Mouse (Mus musculus) stomach, embryonic 14.5 days (tissue): Measurements from ENCODE around the gene Fam216b. TPM values are rescaled to one million over a fixed set of nuclear protein-coding genes. Genes with fewer than 3 reads are reported as not detected.

Experiments used
- ATAC-seq: fragments of 200-750 bp; cut with Nextera tagmentation; 2 replicates; pipeline ENCODE4 v1.8.0; 2017; ENCODE audit warnings: low read depth, moderate TSS enrichment; ENCODE audit not compliant: insufficient number of reproducible peaks, insufficient read depth, low FRiP score
- H3K27ac ChIP-seq: fragments of 300-500 bp; sonication (generic); 2 replicates; pipeline ENCODE4 v1.5.1; 2014; ENCODE audit warnings: mild to moderate bottlenecking, low read length, moderate library complexity, mixed read lengths
- H3K27me3 ChIP-seq: fragments of 300-500 bp; sonication (generic); 2 replicates; pipeline ENCODE4 v1.6.1; 2014; ENCODE audit warnings: low read length, control low read depth, mixed read lengths; ENCODE audit not compliant: control insufficient read depth, insufficient read depth
- H3K36me3 ChIP-seq: fragments of 300-500 bp; sonication (generic); 2 replicates; pipeline ENCODE4 v1.6.1; 2014; ENCODE audit warnings: mild to moderate bottlenecking, control low read depth, low read length, moderate library complexity, mixed read lengths; ENCODE audit not compliant: control insufficient read depth, insufficient read depth
- H3K4me1 ChIP-seq: fragments of 300-500 bp; sonication (generic); 2 replicates; pipeline ENCODE4 v1.6.1; 2014; ENCODE audit warnings: low read length, control low read depth, mixed read lengths; ENCODE audit not compliant: control insufficient read depth, insufficient read depth
- H3K4me2 ChIP-seq: fragments of 300-500 bp; sonication (generic); replicated peaks from 2 replicates; pipeline ENCODE4 v1.6.1; 2014; ENCODE audit warnings: low read depth, low read length, control low read depth
- H3K4me3 ChIP-seq: fragments of 300-500 bp; sonication (generic); 2 replicates; pipeline ENCODE4 v1.5.1; 2014; ENCODE audit warnings: low read depth, low read length, control low read depth
- H3K9ac ChIP-seq: fragments of 300-500 bp; sonication (generic); replicated peaks from 2 replicates; pipeline ENCODE4 v1.6.1; 2014; ENCODE audit warnings: low read depth, mild to moderate bottlenecking, control low read depth, low read length, moderate library complexity, mixed read lengths
- H3K9me3 ChIP-seq: fragments of 300-500 bp; sonication (generic); 2 replicates; pipeline ENCODE4 v1.6.1; 2016; ENCODE audit warnings: low read depth, low read length, control low read depth; ENCODE audit not compliant: control insufficient read depth
- WGBS: fragments of 180-500 bp; shearing (Covaris S2); extraction: QIAGEN DNeasy Blood & Tissue Kit; methylation state at CpG from one replicate; pipeline ENCODE4 v1.1.7; 2014; 5-methylcytosine and 5-hydroxymethylcytosine counted together
- polyA plus RNA-seq: library from polyadenylated mRNA; unstranded; fragments of >200 nt; fragmentation: Nextera tagmentation; extraction: Ambion mirVana; gene quantifications from 2 replicates; pipeline ENCODE4 v1.2.1, GENCODE M21; 2014

The Fam216b gene
- polyA plus RNA-seq, 1 experiment from 2014 or later = not detected

DNA sequence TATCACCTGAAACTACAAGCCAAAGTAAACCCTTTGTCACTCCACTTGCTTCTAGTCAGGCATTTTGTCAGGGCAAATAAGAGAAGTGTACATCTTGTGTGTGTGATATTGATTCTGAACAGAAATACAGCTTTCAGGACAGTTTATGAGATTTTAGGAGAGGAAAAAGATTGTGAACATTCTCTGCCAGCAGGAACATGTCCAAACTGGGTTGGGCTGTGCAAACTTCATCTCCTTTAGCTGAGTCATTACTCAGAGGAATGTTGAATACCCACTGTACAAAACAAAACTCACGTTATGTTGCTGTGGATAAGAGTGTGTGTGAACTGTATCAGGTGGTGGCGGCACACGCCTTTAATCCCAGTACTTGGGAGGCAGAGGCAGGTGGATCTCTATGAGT is 22.1 kb upstream of the Fam216b start:
- Histone ChIP-seq H3K4me1 (no peaks in the 10 kb centered on the region), H3K9me3 (0 out of 2 replicates have a peak, but pooled peaks cover 3% of the 10 kb centered on the region), H3K4me3 (no peak overlapping the region), H3K4me2 (no peak overlapping the region), H3K9ac (no peak overlapping the region), H3K27me3 (no peaks in the 10 kb centered on the region), H3K27ac (no peak overlapping the region), H3K36me3 (no peaks in the 10 kb centered on the region)
- WGBS = 68% methylated on average over 3 of the region's 3 CpGs
- no peak for ATAC-seq

DNA sequence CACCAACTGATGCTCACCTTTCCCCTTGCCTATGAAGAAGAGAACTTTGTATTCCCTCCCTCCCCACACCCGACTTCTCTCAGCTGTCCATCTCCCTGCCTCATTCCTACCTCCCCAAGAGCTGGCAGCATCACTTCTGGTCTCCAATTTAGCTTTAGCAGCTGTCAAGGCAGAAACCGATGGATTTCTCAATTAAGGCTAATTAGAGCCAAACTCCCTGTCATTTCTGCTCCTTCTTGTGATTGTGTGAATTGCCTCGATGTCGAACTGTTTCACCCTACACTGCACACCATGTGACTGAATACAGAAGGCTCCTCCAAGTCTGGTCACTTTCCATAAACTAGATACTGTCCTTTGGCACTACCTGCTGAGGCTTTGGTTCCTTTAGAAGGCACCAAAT is 20.6 kb upstream of the Fam216b start:
- Histone ChIP-seq H3K9me3 (no peaks in the 10 kb centered on the region), H3K9ac (no peak overlapping the region), H3K4me1 (no peaks in the 10 kb centered on the region), H3K36me3 (no peaks in the 10 kb centered on the region), H3K4me2 (no peak overlapping the region), H3K4me3 (no peak overlapping the region), H3K27ac (no peak overlapping the region), H3K27me3 (no peaks in the 10 kb centered on the region)
- no peak for ATAC-seq
- WGBS = 72% methylated on average over 4 of the region's 4 CpGs

DNA sequence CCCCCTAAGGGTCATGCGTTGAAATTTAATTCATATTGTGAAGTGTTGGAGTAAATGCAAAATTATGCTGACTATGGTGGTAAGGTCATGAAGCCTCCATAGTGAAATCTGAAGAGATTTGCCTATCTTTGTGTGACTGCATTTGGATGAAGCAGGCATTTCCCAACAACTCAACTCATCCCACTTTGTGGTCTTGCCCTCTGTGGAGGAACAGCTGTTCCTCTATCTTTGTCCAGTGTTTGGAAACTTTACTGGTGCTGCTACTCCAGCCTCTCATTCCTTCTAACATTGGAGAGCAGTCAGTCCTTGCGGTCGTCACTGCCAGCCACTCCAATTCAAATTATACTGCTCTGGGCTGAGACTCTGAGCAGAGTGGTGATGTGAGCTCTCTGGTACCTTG is 19.6 kb upstream of the Fam216b start:
- Histone ChIP-seq H3K27ac (no peak overlapping the region), H3K4me3 (no peak overlapping the region), H3K9ac (no peak overlapping the region), H3K36me3 (no peaks in the 10 kb centered on the region), H3K9me3 (no peaks in the 10 kb centered on the region), H3K27me3 (no peaks in the 10 kb centered on the region), H3K4me1 (no peaks in the 10 kb centered on the region), H3K4me2 (no peak overlapping the region)
- no peak for ATAC-seq
- 83% methylated on average over 3 of the region's 3 CpGs for WGBS

DNA sequence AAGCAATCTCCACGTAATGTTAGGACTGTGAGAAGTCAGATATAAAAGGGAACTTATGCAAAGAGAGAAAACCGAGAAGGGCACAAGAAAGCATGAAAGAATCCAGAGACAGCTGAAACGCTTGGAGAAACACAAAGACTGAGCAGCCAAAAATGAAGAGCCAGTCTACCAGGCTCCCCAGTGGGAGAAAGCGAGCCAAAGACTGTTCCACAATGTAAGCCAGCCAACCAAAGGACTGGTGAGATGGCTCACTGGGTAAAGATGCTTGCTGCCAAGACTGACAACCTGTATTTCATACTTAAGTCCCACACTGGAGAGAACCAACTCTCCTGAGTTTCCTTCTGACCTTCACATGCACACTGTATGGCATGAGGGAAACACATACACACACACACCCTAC is 784 bp upstream of the Fam216b start:
- Histone ChIP-seq H3K9ac (no peak overlapping the region), H3K9me3 (no peaks in the 10 kb centered on the region), H3K4me3 (no peak overlapping the region), H3K27ac (no peak overlapping the region), H3K27me3 (no peaks in the 10 kb centered on the region), H3K36me3 (no peaks in the 10 kb centered on the region), H3K4me1 (no peaks in the 10 kb centered on the region), H3K4me2 (no peak overlapping the region)
- ATAC-seq = no peak
- WGBS = 78% methylated on average over 4 of the region's 4 CpGs

DNA sequence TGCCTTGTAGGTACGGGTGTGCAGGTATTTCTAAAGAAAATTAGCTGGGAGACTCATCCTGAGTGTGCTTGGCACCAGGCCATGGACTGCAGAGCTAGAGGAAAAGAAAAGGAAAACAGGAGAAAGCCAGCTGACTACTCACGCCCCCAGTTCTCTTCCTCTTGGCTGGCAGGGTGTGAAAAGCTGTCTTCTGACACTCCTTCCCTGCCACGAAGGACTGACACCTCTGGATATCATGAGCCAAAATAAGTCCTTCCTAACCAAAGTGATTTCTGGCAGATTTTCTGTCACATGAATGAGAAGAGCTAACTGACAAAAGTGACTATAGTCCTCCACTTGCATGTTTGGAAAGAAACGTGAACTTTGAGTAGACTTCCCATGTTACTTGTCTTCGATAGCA is 5.3 kb downstream of the Fam216b start:
- no peak overlapping the region for H3K4me3 ChIP-seq
- H3K4me2 ChIP-seq = no peak overlapping the region
- WGBS = 73% methylated on average over 5 of the region's 5 CpGs
- H3K9me3 ChIP-seq = no peaks in the 10 kb centered on the region
- no peaks in the 10 kb centered on the region for H3K36me3 ChIP-seq
- H3K27ac ChIP-seq = no peak overlapping the region
- H3K9ac ChIP-seq = no peak overlapping the region
- ATAC-seq = no peak
- H3K4me1 ChIP-seq = no peaks in the 10 kb centered on the region
- no peaks in the 10 kb centered on the region for H3K27me3 ChIP-seq

DNA sequence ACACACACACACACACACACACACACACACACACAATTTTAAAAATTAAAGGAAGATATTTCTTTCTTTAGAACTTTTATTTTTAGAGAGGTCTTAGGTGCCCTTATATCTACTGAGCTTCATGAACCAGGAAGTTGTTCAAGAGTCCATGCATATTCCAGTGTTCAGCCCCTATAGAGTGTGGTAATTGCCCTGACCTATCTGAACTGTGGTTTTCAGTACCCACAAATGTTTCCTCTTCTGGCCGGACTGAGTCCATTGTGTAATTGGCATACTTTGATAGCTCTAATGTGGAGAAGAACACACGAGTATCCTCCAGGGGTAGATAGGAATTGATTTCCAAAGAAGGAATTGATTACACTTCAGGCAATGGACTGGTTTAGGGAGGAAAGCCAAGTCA is 11.3 kb downstream of the Fam216b start:
- H3K4me2 ChIP-seq = no peak overlapping the region
- H3K9me3 ChIP-seq = no peaks in the 10 kb centered on the region
- no peak overlapping the region for H3K27ac ChIP-seq
- H3K4me1 ChIP-seq = no peaks in the 10 kb centered on the region
- no peak for ATAC-seq
- no peaks in the 10 kb centered on the region for H3K36me3 ChIP-seq
- H3K4me3 ChIP-seq = no peak overlapping the region
- WGBS = 70% methylated on average over 2 of the region's 2 CpGs
- no peaks in the 10 kb centered on the region for H3K27me3 ChIP-seq
- no peak overlapping the region for H3K9ac ChIP-seq

DNA sequence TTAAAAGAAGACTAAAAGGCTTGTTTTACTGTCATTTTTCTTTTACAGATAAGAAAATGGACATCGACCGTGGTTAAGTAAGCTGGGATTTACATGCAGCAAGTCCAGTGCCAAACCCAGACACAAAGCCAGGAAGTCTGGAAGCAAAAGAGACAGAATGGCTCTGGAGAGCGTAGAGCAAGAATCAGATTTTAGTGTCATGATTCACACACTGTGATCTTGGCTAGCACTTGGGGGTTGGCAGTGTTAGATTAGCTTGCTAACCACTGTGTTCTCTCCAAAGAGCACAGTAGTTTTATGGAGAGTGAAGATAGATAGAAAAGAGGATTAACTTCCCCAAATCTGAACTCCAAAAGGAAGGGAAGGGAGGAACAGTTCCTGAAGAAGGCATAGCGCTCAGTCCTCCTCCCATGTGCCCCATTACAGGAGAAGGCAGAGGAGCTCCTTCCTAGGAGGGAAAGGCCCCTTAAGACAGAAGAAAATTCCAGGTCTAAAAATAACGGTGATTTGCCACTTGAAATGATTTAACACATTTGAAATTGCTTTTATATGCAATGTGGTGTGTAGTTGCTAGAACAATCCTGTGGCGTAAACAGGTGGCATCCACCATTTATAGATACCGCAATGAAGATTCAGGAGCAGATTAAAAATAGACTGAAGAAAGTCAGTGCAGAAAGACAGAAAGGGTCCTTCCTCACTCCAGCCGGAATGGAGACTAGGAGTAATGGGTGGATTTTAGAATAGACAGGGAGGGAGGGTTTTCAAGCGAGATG is 22.7 kb downstream of the Fam216b start:
- Histone ChIP-seq H3K36me3 (no peaks in the 10 kb centered on the region), H3K9me3 (no peaks in the 10 kb centered on the region), H3K4me2 (no peak overlapping the region), H3K4me1 (no peaks in the 10 kb centered on the region), H3K27ac (no peak overlapping the region), H3K9ac (no peak overlapping the region), H3K27me3 (no peaks in the 10 kb centered on the region), H3K4me3 (no peak overlapping the region)
- 76% methylated on average over 9 of the region's 9 CpGs for WGBS
- ATAC-seq = no peak

DNA sequence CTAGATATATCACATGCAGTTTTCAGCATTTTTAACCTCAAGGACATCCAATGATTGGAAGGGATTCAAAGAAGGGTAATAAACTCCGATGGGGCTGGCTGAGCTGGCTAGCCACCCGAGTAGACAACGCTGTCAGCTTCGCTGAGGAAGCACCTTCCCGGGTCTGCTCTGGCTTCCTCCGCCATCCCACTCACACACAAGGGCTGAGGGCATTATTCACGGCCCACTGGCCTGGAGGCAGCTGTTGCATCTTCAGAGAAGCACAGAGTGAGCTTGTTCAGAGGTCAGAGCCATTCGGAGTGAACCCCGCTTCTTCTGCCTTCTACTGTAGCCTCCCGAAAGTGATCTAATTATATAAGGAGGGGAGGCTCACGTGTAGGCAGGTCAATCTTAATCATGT is 26.3 kb downstream of the Fam216b start:
- no peak overlapping the region for H3K27ac ChIP-seq
- no peaks in the 10 kb centered on the region for H3K27me3 ChIP-seq
- no peak overlapping the region for H3K4me3 ChIP-seq
- no peaks in the 10 kb centered on the region for H3K9me3 ChIP-seq
- ATAC-seq = no peak
- WGBS = 84% methylated on average over 11 of the region's 11 CpGs
- H3K9ac ChIP-seq = no peak overlapping the region
- H3K36me3 ChIP-seq = no peaks in the 10 kb centered on the region
- no peaks in the 10 kb centered on the region for H3K4me1 ChIP-seq
- H3K4me2 ChIP-seq = no peak overlapping the region

DNA sequence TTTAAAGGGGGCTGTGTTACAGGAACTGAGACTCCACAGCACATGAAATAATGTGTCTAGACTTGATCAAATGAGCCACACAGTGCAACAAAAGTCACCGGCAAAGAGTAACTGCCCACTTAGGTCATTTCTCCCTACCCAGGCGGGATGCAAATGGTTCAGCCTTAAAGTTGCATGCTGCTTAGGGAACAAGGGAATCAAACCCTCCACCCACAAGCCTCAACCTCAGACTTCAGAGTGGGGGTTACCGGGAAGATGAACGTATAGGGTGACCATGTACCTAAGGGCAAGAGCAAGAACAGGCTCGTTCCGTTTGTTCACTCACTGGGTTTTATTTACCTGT is 28.2 kb downstream of the Fam216b start:
- Histone ChIP-seq H3K27me3 (no peaks in the 10 kb centered on the region), H3K9ac (no peak overlapping the region), H3K27ac (no peak overlapping the region), H3K9me3 (no peaks in the 10 kb centered on the region), H3K4me2 (no peak overlapping the region), H3K4me1 (no peaks in the 10 kb centered on the region), H3K36me3 (no peaks in the 10 kb centered on the region), H3K4me3 (no peak overlapping the region)
- 68% methylated on average over 6 of the region's 6 CpGs for WGBS
- no peak for ATAC-seq
